In genomic region chr7:16466565-16466964, GRCm38 (mm10) we compare ENCODE assay signal across 10 mouse cellular contexts. TPM values are rescaled to one million over a fixed set of nuclear protein-coding genes. Genes with fewer than 3 reads are reported as not detected.
A peak's percentile ranks its signal among the peaks of the same experiment; 100 is the strongest.
DNase-seq lines count a peak whose midpoint lies in the region; ATAC-seq and TF ChIP-seq lines count a peak whose summit lies in the region.
"Had no signal": no experiment of that assay in that cellular context is flagged by ENCODE, and none has a peak within 500 bp of the region (broad histone marks: within the 10 kb centered on the region; RNA-seq: fewer than 3 reads in every experiment).

No protein-coding gene starts in this region.

- no peak overlapping the region for H3K27ac ChIP-seq in forebrain, postnatal 0 days (ENCODE audit: low read depth, low read length)
- H3K27ac ChIP-seq in forebrain, embryonic 10.5 days = no peak overlapping the region
- H3K27ac ChIP-seq in midbrain, embryonic 11.5 days (ENCODE audit: low read depth, low read length) = no peak overlapping the region
- no peak overlapping the region for H3K27ac ChIP-seq in midbrain, embryonic 16.5 days (ENCODE audit: low read length)

- 85% methylated on average over 4 of the region's 4 CpGs for WGBS in forebrain, postnatal 0 days
- WGBS in forebrain, embryonic 10.5 days = 70% methylated on average over 4 of the region's 4 CpGs
- WGBS in midbrain, embryonic 11.5 days = 72% methylated on average over 4 of the region's 4 CpGs
- 66% methylated on average over 4 of the region's 4 CpGs for WGBS in midbrain, embryonic 16.5 days

- TF ChIP-seq CTCF in forebrain, postnatal 0 days (IDR thresholded peaks at IDR 0.05; ENCODE audit: low read depth) = peak; percentile 50; the same call in 1 of the 2 replicates

- no peak overlapping the region for H3K9ac ChIP-seq in forebrain, postnatal 0 days
- H3K9ac ChIP-seq in midbrain, embryonic 11.5 days (ENCODE audit: low read length) = no peak overlapping the region
- no peak overlapping the region for H3K9ac ChIP-seq in midbrain, embryonic 16.5 days (ENCODE audit: low read depth, low read length)

- no peak for ATAC-seq in forebrain, postnatal 0 days
- no peak for ATAC-seq in midbrain, embryonic 11.5 days (ENCODE audit: low FRiP score)
- no peak for ATAC-seq in midbrain, embryonic 16.5 days

- peaks cover 11% of the 10 kb centered on the region for H3K27me3 ChIP-seq in forebrain, postnatal 0 days (ENCODE audit: insufficient read depth, low read length)
- peaks cover 78% of the 10 kb centered on the region for H3K27me3 ChIP-seq in forebrain, embryonic 10.5 days (ENCODE audit: poor library complexity, severe bottlenecking)
- H3K27me3 ChIP-seq in midbrain, embryonic 11.5 days (ENCODE audit: control insufficient read depth, insufficient read depth, low read length) = peaks cover 2% of the 10 kb centered on the region
- H3K27me3 ChIP-seq in midbrain, embryonic 16.5 days (ENCODE audit: control insufficient read depth, insufficient read depth, low read depth, low read length) = peaks cover 16% of the 10 kb centered on the region
- H3K27me3 ChIP-seq in splenic B cell, adult 2 months (ENCODE audit: control insufficient read depth, insufficient read depth, low read length, poor library complexity, severe bottlenecking) = no peaks in the 10 kb centered on the region; the same call in 1 of the 2 replicates

- no peaks in the 10 kb centered on the region for H3K36me3 ChIP-seq in forebrain, postnatal 0 days (ENCODE audit: insufficient read depth)
- no peaks in the 10 kb centered on the region for H3K36me3 ChIP-seq in forebrain, embryonic 10.5 days (replicated peaks)
- H3K36me3 ChIP-seq in midbrain, embryonic 11.5 days (ENCODE audit: control insufficient read depth, insufficient read depth, low read length) = no peaks in the 10 kb centered on the region
- H3K36me3 ChIP-seq in midbrain, embryonic 16.5 days (ENCODE audit: control insufficient read depth, insufficient read depth, low read length) = no peaks in the 10 kb centered on the region
- no peaks in the 10 kb centered on the region for H3K36me3 ChIP-seq in splenic B cell, adult 2 months (ENCODE audit: control insufficient read depth, insufficient read depth, low read length, poor library complexity, severe bottlenecking)

- H3K4me3 ChIP-seq in forebrain, postnatal 0 days (ENCODE audit: low read depth, low read length) = no peak overlapping the region
- no peak overlapping the region for H3K4me3 ChIP-seq in forebrain, embryonic 10.5 days
- no peak overlapping the region for H3K4me3 ChIP-seq in midbrain, embryonic 11.5 days (ENCODE audit: low read depth, low read length)
- H3K4me3 ChIP-seq in midbrain, embryonic 16.5 days (ENCODE audit: low read depth, low read length) = no peak overlapping the region

- no peaks in the 10 kb centered on the region for H3K9me3 ChIP-seq in forebrain, postnatal 0 days (ENCODE audit: low read length)
- peaks cover 2% of the 10 kb centered on the region; the same call in 1 of the 2 replicates for H3K9me3 ChIP-seq in forebrain, embryonic 10.5 days
- no peaks in the 10 kb centered on the region for H3K9me3 ChIP-seq in midbrain, embryonic 11.5 days (ENCODE audit: control insufficient read depth, low read length)
- H3K9me3 ChIP-seq in midbrain, embryonic 16.5 days (replicated peaks; ENCODE audit: control insufficient read depth, low read length, poor library complexity, severe bottlenecking) = no peaks in the 10 kb centered on the region

- no peak overlapping the region for H3K4me2 ChIP-seq in forebrain, postnatal 0 days (ENCODE audit: low read depth)
- H3K4me2 ChIP-seq in midbrain, embryonic 11.5 days = no peak overlapping the region
- no peak overlapping the region for H3K4me2 ChIP-seq in midbrain, embryonic 16.5 days (ENCODE audit: low read length)

- DNase-seq in forebrain, postnatal 0 days = no peak
- no peak for DNase-seq in forebrain, embryonic 10.5 days (ENCODE audit: extremely low spot score, low spot score)
- peak; percentile 75 for DNase-seq in midbrain, embryonic 11.5 days (ENCODE audit: low spot score, missing footprints)
- peak; percentile 58 for DNase-seq in embryo, embryonic 10.5 days (ENCODE audit: low spot score)
- DNase-seq in splenic B cell, adult 2 months (ENCODE audit: low read depth, low spot score) = peak; percentile 63
- DNase-seq in adrenal gland, adult (ENCODE audit: inconsistent age in 2 of 2, low spot score in 1 of 2) = no peak
- no peak for DNase-seq in ovary, postnatal 10 days (ENCODE audit: low spot score)

- 0 out of 2 replicates have a peak, but pooled peaks cover 3% of the 10 kb centered on the region for H3K4me1 ChIP-seq in forebrain, postnatal 0 days (ENCODE audit: insufficient read depth)
- peaks cover 13% of the 10 kb centered on the region for H3K4me1 ChIP-seq in forebrain, embryonic 10.5 days
- peaks cover 3% of the 10 kb centered on the region; the same call in 1 of the 2 replicates for H3K4me1 ChIP-seq in midbrain, embryonic 11.5 days (ENCODE audit: control insufficient read depth, insufficient read depth, low read length)
- no peaks in the 10 kb centered on the region for H3K4me1 ChIP-seq in midbrain, embryonic 16.5 days (ENCODE audit: control insufficient read depth, insufficient read depth, low read length)

RNA-seq across cellular contexts. Expression of gene Npas1, which starts 11.0 kb away (rescaled TPM):
- total RNA-seq in forebrain, postnatal 0 days (2014; rRNA removed) = 10.1 and 10.2 TPM in 2 replicates
- 12.6 and 14.7 TPM in 2 replicates for polyA plus RNA-seq in forebrain, postnatal 0 days (2015; fragmentation: Nextera tagmentation; extraction: Ambion mirVana)
- polyA plus RNA-seq in forebrain, embryonic 10.5 days (2016; fragmentation: Nextera tagmentation; extraction: Ambion mirVana) = 0.71 and 1.2 TPM in 2 replicates
- polyA plus RNA-seq in midbrain, embryonic 11.5 days (2014; fragmentation: Nextera tagmentation; extraction: Ambion mirVana) = 0.30 TPM in 2 replicates
- polyA plus RNA-seq in midbrain, embryonic 16.5 days (2015; fragmentation: Nextera tagmentation; extraction: Ambion mirVana) = 4.2 and 6.4 TPM in 2 replicates
- total RNA-seq: monocyte, adult 5-6 weeks had no signal
- polyA plus RNA-seq: gonadal fat pad, adult 2 months had no signal

RNA-seq across cellular contexts. Expression of gene Tmem160, which starts 14.0 kb away (rescaled TPM):
- total RNA-seq in forebrain, postnatal 0 days (2014; rRNA removed) = 40.1 and 61.2 TPM in 2 replicates
- polyA plus RNA-seq in forebrain, postnatal 0 days (2015; fragmentation: Nextera tagmentation; extraction: Ambion mirVana) = 105 and 130 TPM in 2 replicates
- 64.4 and 68.5 TPM in 2 replicates for polyA plus RNA-seq in forebrain, embryonic 10.5 days (2016; fragmentation: Nextera tagmentation; extraction: Ambion mirVana)
- polyA plus RNA-seq in midbrain, embryonic 11.5 days (2014; fragmentation: Nextera tagmentation; extraction: Ambion mirVana) = 40.0 and 49.2 TPM in 2 replicates
- polyA plus RNA-seq in midbrain, embryonic 16.5 days (2015; fragmentation: Nextera tagmentation; extraction: Ambion mirVana) = 66.9 and 75.6 TPM in 2 replicates

Comparison
In these comparisons a context has a peak if more than half of its experiments do, and no peak if none do; other contexts are left out.
1. DNase-seq: peak in midbrain, embryonic 11.5 days (single experiment), embryo, embryonic 10.5 days (single experiment) and splenic B cell, adult 2 months (single experiment); none in forebrain, postnatal 0 days (single experiment), forebrain, embryonic 10.5 days (single experiment), adrenal gland, adult (0 of 2) and ovary, postnatal 10 days (single experiment).